ENCODE assay signal across 9 mouse cellular contexts in the genomic region with DNA sequence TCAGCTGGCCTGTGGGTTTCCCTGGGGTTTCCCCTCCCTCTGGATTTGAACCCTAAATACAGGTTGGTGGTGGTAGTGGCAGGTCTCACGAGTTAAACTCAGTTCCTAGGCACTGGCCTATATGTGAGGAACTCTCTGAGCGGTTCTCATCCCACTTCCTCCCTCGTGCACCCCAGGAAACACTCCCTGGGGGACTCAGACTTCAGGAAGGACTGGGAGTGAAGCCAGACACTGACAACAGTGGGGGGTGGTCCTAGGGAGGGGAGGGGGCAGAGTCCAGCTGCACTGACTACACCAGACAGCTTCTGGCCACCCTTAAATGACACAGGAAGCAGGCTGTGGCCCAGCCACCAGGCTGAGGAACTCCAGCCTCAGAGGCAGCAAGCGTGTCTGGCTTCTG. TPM values are rescaled to one million over a fixed set of nuclear protein-coding genes. Genes with fewer than 3 reads are reported as not detected.
DNase-seq lines count a peak whose midpoint lies in the region; ATAC-seq and TF ChIP-seq lines count a peak whose summit lies in the region.
"Had no signal": no experiment of that assay in that cellular context is flagged by ENCODE, and none has a peak within 500 bp of the region (broad histone marks: within the 10 kb centered on the region; RNA-seq: fewer than 3 reads in every experiment).

No protein-coding gene starts in this region.

- peak; percentile 16; the same call in 1 of the 2 replicates for ATAC-seq in kidney, embryonic 15.5 days (replicated peaks; ENCODE audit: low FRiP score)
- no peak for ATAC-seq in midbrain, embryonic 16.5 days

- H3K36me3 ChIP-seq in kidney, adult 2 months (ENCODE audit: control insufficient read depth, insufficient read depth, low read length) = no peaks in the 10 kb centered on the region
- H3K36me3 ChIP-seq in heart, embryonic 10.5 days = no peaks in the 10 kb centered on the region
- no peaks in the 10 kb centered on the region for H3K36me3 ChIP-seq in kidney, embryonic 15.5 days
- no peaks in the 10 kb centered on the region for H3K36me3 ChIP-seq in midbrain, embryonic 16.5 days (ENCODE audit: control insufficient read depth, insufficient read depth, low read length)

- H3K4me2 ChIP-seq in kidney, embryonic 15.5 days = no peak overlapping the region
- H3K4me2 ChIP-seq in midbrain, embryonic 16.5 days (ENCODE audit: low read length) = no peak overlapping the region

- peak overlapping the region; percentile 38 for H3K27ac ChIP-seq in kidney, adult 2 months (ENCODE audit: insufficient read depth, low read depth, low read length)
- peak overlapping the region; percentile 90 for H3K27ac ChIP-seq in heart, embryonic 10.5 days
- H3K27ac ChIP-seq in kidney, embryonic 15.5 days = peak overlapping the region; percentile 95
- H3K27ac ChIP-seq in midbrain, embryonic 16.5 days (ENCODE audit: low read length) = peak overlapping the region; percentile 88

- WGBS in kidney, adult 2 months = 39% methylated on average over 4 of the region's 4 CpGs
- WGBS in heart, embryonic 10.5 days = 35% methylated on average over 4 of the region's 4 CpGs
- WGBS in kidney, embryonic 15.5 days = 29% methylated on average over 4 of the region's 4 CpGs
- 49% methylated on average over 4 of the region's 4 CpGs for WGBS in midbrain, embryonic 16.5 days

- H3K4me1 ChIP-seq in kidney, adult 2 months (ENCODE audit: control insufficient read depth, insufficient read depth, low read length) = peaks cover 45% of the 10 kb centered on the region
- H3K4me1 ChIP-seq in heart, embryonic 10.5 days = peaks cover 67% of the 10 kb centered on the region
- H3K4me1 ChIP-seq in kidney, embryonic 15.5 days = peaks cover 80% of the 10 kb centered on the region
- H3K4me1 ChIP-seq in midbrain, embryonic 16.5 days (ENCODE audit: control insufficient read depth, insufficient read depth, low read length) = peaks cover 25% of the 10 kb centered on the region

- TF ChIP-seq CTCF in kidney, adult 2 months (conservative IDR thresholded peaks at IDR 0.05; ENCODE audit: insufficient read depth, insufficient read length, low read depth, low read length) = no peak

- H3K4me3 ChIP-seq in kidney, adult 2 months (ENCODE audit: insufficient read depth, low read depth, low read length) = no peak overlapping the region
- no peak overlapping the region for H3K4me3 ChIP-seq in heart, embryonic 10.5 days
- H3K4me3 ChIP-seq in kidney, embryonic 15.5 days (replicated peaks) = no peak overlapping the region
- no peak overlapping the region for H3K4me3 ChIP-seq in midbrain, embryonic 16.5 days (ENCODE audit: low read depth, low read length)

- no peak overlapping the region for H3K9ac ChIP-seq in kidney, embryonic 15.5 days
- H3K9ac ChIP-seq in midbrain, embryonic 16.5 days (ENCODE audit: low read depth, low read length) = no peak overlapping the region

- no peaks in the 10 kb centered on the region for H3K27me3 ChIP-seq in kidney, adult 2 months (replicated peaks; ENCODE audit: control insufficient read depth, insufficient read depth, low read length)
- no peaks in the 10 kb centered on the region for H3K27me3 ChIP-seq in heart, embryonic 10.5 days (ENCODE audit: insufficient read depth, poor library complexity, severe bottlenecking)
- no peaks in the 10 kb centered on the region for H3K27me3 ChIP-seq in kidney, embryonic 15.5 days
- H3K27me3 ChIP-seq in midbrain, embryonic 16.5 days (ENCODE audit: control insufficient read depth, insufficient read depth, low read depth, low read length) = no peaks in the 10 kb centered on the region

- no peak for TF ChIP-seq POLR2A in kidney, adult 2 months (IDR thresholded peaks at IDR 0.05; ENCODE audit: low read depth, low read length)

- H3K9me3 ChIP-seq in heart, embryonic 10.5 days = no peaks in the 10 kb centered on the region
- no peaks in the 10 kb centered on the region for H3K9me3 ChIP-seq in kidney, embryonic 15.5 days (replicated peaks)
- H3K9me3 ChIP-seq in midbrain, embryonic 16.5 days (replicated peaks; ENCODE audit: control insufficient read depth, low read length, poor library complexity, severe bottlenecking) = no peaks in the 10 kb centered on the region

- peak; percentile 59 for DNase-seq in kidney, adult 2 months
- DNase-seq in kidney, adult 18-20 months = no peak
- DNase-seq in heart, embryonic 10.5 days (ENCODE audit: low spot score) = no peak
- no peak for DNase-seq in right cerebral cortex, postnatal 25 days
- no peak for DNase-seq in urinary bladder, adult 2 months (ENCODE audit: low spot score)
- no peak for DNase-seq in gastrocnemius, adult 18-20 months (ENCODE audit: low spot score)
- DNase-seq: thymus, postnatal 4 days had no signal

RNA-seq across cellular contexts. Expression of gene Arhgef10l, which starts 43.0 kb away (rescaled TPM):
- polyA plus RNA-seq in kidney, adult 2 months (2012; rRNA removed) = 42.0 and 56.2 TPM in 2 replicates
- polyA plus RNA-seq in heart, embryonic 10.5 days (2016; fragmentation: Nextera tagmentation; extraction: Ambion mirVana) = 13.3 and 14.9 TPM in 2 replicates
- 20.3 and 20.7 TPM in 2 replicates for polyA plus RNA-seq in kidney, embryonic 15.5 days (2015; fragmentation: Nextera tagmentation; extraction: Ambion mirVana)
- polyA plus RNA-seq in midbrain, embryonic 16.5 days (2015; fragmentation: Nextera tagmentation; extraction: Ambion mirVana) = 24.5 and 27.8 TPM in 2 replicates
- 30.0 and 30.8 TPM in 2 replicates for polyA plus RNA-seq in urinary bladder, adult 2 months (2012; rRNA removed)
- 10 to 100 TPM; 53.2 to 68.6 TPM for total RNA-seq in gastrocnemius, adult 18-20 months (2021)

Comparison
In these comparisons a context has a peak if more than half of its experiments do, and no peak if none do; other contexts are left out.
1. H3K27ac ChIP-seq: peak in every context shown above with its lines; median percentile 95 in kidney, embryonic 15.5 days; 90 in heart, embryonic 10.5 days; 88 in midbrain, embryonic 16.5 days; 38 in kidney, adult 2 months.